Mouse (Mus musculus): ENCODE measurements at regions not wholly inside any gene's neighbourhood (a gene's known extent, or its start where the extent isn't known, plus 50 kb on each side); places are given as distances from the start of the nearest gene placed in this dataset.

- DNase-seq: no peak
Measured at GRCm38 (mm10) chr5:41206462-41206861, 501.5 kb downstream of the Rab28 start.

- no peak for DNase-seq
Measured at GRCm38 (mm10) chr5:41204417-41204816, 503.5 kb downstream of the Rab28 start.

GRCm38 (mm10) chr5:41187193-41187592 is 520.8 kb downstream of the Rab28 start:
- DNase-seq: no peak

GRCm38 (mm10) chr5:41177220-41177619 is 530.7 kb downstream of the Rab28 start:
- no peak for DNase-seq

- no peak for DNase-seq
Measured at GRCm38 (mm10) chr5:41165870-41166626, 541.9 kb downstream of the Rab28 start.

- DNase-seq: no peak
Measured at GRCm38 (mm10) chr5:41125050-41125449, 582.9 kb downstream of the Rab28 start.

- no peak for DNase-seq
Measured at GRCm38 (mm10) chr5:41117658-41118057, 590.3 kb downstream of the Rab28 start.

GRCm38 (mm10) chr5:41087773-41088172 is 620.2 kb downstream of the Rab28 start:
- DNase-seq: no peak

- no peak for DNase-seq
Measured at GRCm38 (mm10) chr5:41076412-41076811, 631.5 kb downstream of the Rab28 start.

GRCm38 (mm10) chr5:41061646-41062045 is 646.3 kb downstream of the Rab28 start:
- DNase-seq: no peak

- no peak for DNase-seq
Measured at GRCm38 (mm10) chr5:41061222-41061621, 646.7 kb downstream of the Rab28 start.

- no peak for DNase-seq
Measured at GRCm38 (mm10) chr5:41058015-41058414, 649.9 kb downstream of the Rab28 start.

GRCm38 (mm10) chr5:41051948-41052347 is 656.0 kb downstream of the Rab28 start:
- no peak for DNase-seq

GRCm38 (mm10) chr5:41048515-41048914 is 659.4 kb downstream of the Rab28 start:
- no peak for DNase-seq

GRCm38 (mm10) chr5:41045221-41045620 is 662.7 kb downstream of the Rab28 start:
- DNase-seq: no peak

- DNase-seq: peak; percentile 43 to 78
Measured at GRCm38 (mm10) chr5:41044465-41044864, 663.5 kb downstream of the Rab28 start.

- no peak for DNase-seq
Measured at GRCm38 (mm10) chr5:41038790-41039189, 669.2 kb downstream of the Rab28 start.

GRCm38 (mm10) chr5:41006692-41007091 is 701.3 kb downstream of the Rab28 start:
- DNase-seq: peak in 1 of 2 experiments; percentile 27

- no peak for DNase-seq
Measured at GRCm38 (mm10) chr5:40986562-40986961, 721.4 kb downstream of the Rab28 start.

- DNase-seq: peak in 1 of 2 experiments; percentile 26
Measured at GRCm38 (mm10) chr5:40974892-40975291, 733.1 kb downstream of the Rab28 start.

- DNase-seq: peak; percentile 44 to 58
Measured at GRCm38 (mm10) chr5:40952901-40953595, 754.9 kb downstream of the Rab28 start.

- DNase-seq: no peak
Measured at GRCm38 (mm10) chr5:40929127-40929526, 778.8 kb downstream of the Rab28 start.

- no peak for DNase-seq
Measured at GRCm38 (mm10) chr5:40920920-40921319, 787.0 kb downstream of the Rab28 start.

- no peak for DNase-seq
Measured at GRCm38 (mm10) chr5:40908803-40909202, 799.2 kb downstream of the Rab28 start.

All from kidney, postnatal 25 days (tissue).